Mouse (Mus musculus) liver, embryonic 15.5 days (tissue): Measurements from ENCODE around the gene Arvcf. TPM values are rescaled to one million over a fixed set of nuclear protein-coding genes. Genes with fewer than 3 reads are reported as not detected.

Experiments used
- ATAC-seq: fragments of 200-750 bp; cut with Nextera tagmentation; 2 replicates; pipeline ENCODE4 v1.8.0; 2017; ENCODE audit warnings: moderate number of reproducible peaks, mild to moderate bottlenecking, moderate library complexity; ENCODE audit not compliant: insufficient read depth
- H3K27ac ChIP-seq: fragments of 300-500 bp; sonication (generic); replicated peaks from 2 replicates; pipeline ENCODE4 v1.5.1; 2015; ENCODE audit warnings: mild to moderate bottlenecking, inconsistent platforms
- H3K27me3 ChIP-seq: fragments of 300-500 bp; sonication (generic); 2 replicates; pipeline ENCODE4 v1.6.1; 2015; ENCODE audit warnings: mild to moderate bottlenecking, inconsistent platforms
- H3K36me3 ChIP-seq: fragments of 300-500 bp; sonication (generic); replicated peaks from 2 replicates; pipeline ENCODE4 v1.6.1; 2015; ENCODE audit warnings: moderate library complexity, mild to moderate bottlenecking, inconsistent platforms
- H3K4me1 ChIP-seq: fragments of 300-500 bp; sonication (generic); replicated peaks from 2 replicates; pipeline ENCODE4 v1.6.1; 2015; ENCODE audit warnings: inconsistent platforms
- H3K4me2 ChIP-seq: fragments of 300-500 bp; sonication (generic); 2 replicates; pipeline ENCODE4 v1.6.1; 2015; ENCODE audit warnings: moderate library complexity, mild to moderate bottlenecking, inconsistent platforms
- H3K4me3 ChIP-seq: fragments of 300-500 bp; sonication (generic); replicated peaks from 2 replicates; pipeline ENCODE4 v1.5.1; 2015; ENCODE audit warnings: mild to moderate bottlenecking, inconsistent platforms
- H3K9ac ChIP-seq: fragments of 300-500 bp; sonication (generic); 2 replicates; pipeline ENCODE4 v1.6.1; 2015; ENCODE audit warnings: moderate library complexity, mild to moderate bottlenecking, inconsistent platforms
- H3K9me3 ChIP-seq: fragments of 300-500 bp; sonication (generic); replicated peaks from 2 replicates; pipeline ENCODE4 v1.6.1; 2016; ENCODE audit warnings: inconsistent platforms
- WGBS: fragments of 180-500 bp; shearing (Covaris S2); methylation state at CpG from one replicate; pipeline ENCODE4 v1.1.7; 2015; ENCODE audit warnings: mixed read lengths; ENCODE audit not compliant: insufficient replicate concordance; 5-methylcytosine and 5-hydroxymethylcytosine counted together
- polyA plus RNA-seq: library from polyadenylated mRNA; unstranded; fragments of >200 nt; fragmentation: Nextera tagmentation; extraction: Ambion mirVana; gene quantifications from 2 replicates; pipeline ENCODE4 v1.2.1, GENCODE M21; 2015

Arvcf gene
- polyA plus RNA-seq, 1 experiment from 2014 or later, result 7.6 TPM

GRCm38 (mm10) chr16:18411026-18411649 lies 63.2 kb downstream of the Arvcf start:
- Histone ChIP-seq H3K27ac (no peak overlapping the region), H3K9ac (no peak overlapping the region), H3K4me2 (no peak overlapping the region), H3K4me1 (peaks cover 31% of the 10 kb centered on the region), H3K9me3 (no peaks in the 10 kb centered on the region), H3K27me3 (no peaks in the 10 kb centered on the region), H3K36me3 (peaks cover 81% of the 10 kb centered on the region), H3K4me3 (no peak overlapping the region)
- ATAC-seq, result no peak
- WGBS, result 93% methylated on average over 13 of the region's 13 CpGs

GRCm38 (mm10) chr16:18411802-18412476 lies 64.0 kb downstream of the Arvcf start:
- H3K9ac ChIP-seq, result no peak overlapping the region
- H3K4me3 ChIP-seq, result no peak overlapping the region
- peaks cover 89% of the 10 kb centered on the region for H3K36me3 ChIP-seq
- H3K27me3 ChIP-seq, result no peaks in the 10 kb centered on the region
- no peak overlapping the region for H3K4me2 ChIP-seq
- peak overlapping the region; percentile 49; the same call in 1 of the 2 replicates for H3K27ac ChIP-seq
- WGBS, result 70% methylated on average over 12 of the region's 12 CpGs
- ATAC-seq, result 0 out of 2 replicates have a peak, but pooled peaks have one; percentile 9
- peaks cover 35% of the 10 kb centered on the region for H3K4me1 ChIP-seq
- no peaks in the 10 kb centered on the region for H3K9me3 ChIP-seq

GRCm38 (mm10) chr16:18413032-18413816 lies 65.2 kb downstream of the Arvcf start:
- Histone ChIP-seq H3K4me2 (no peak overlapping the region), H3K4me3 (no peak overlapping the region), H3K27ac (peak overlapping the region; percentile 49), H3K9me3 (no peaks in the 10 kb centered on the region), H3K4me1 (peaks cover 43% of the 10 kb centered on the region), H3K36me3 (peaks cover 90% of the 10 kb centered on the region), H3K9ac (no peak overlapping the region), H3K27me3 (no peaks in the 10 kb centered on the region)
- 65% methylated on average over 7 of the region's 7 CpGs for WGBS
- no peak for ATAC-seq

- Histone ChIP-seq H3K27me3 (no peaks in the 10 kb centered on the region), H3K4me3 (no peak overlapping the region), H3K27ac (peak overlapping the region; percentile 31), H3K4me1 (peaks cover 72% of the 10 kb centered on the region), H3K36me3 (peaks cover 77% of the 10 kb centered on the region), H3K9me3 (no peaks in the 10 kb centered on the region), H3K9ac (no peak overlapping the region), H3K4me2 (no peak overlapping the region)
- 75% methylated on average over 18 of the region's 18 CpGs for WGBS
- no peak for ATAC-seq
Measured at GRCm38 (mm10) chr16:18416094-18416761, 68.2 kb downstream of the Arvcf start.

GRCm38 (mm10) chr16:18416837-18417236 lies 68.9 kb downstream of the Arvcf start:
- no peak for ATAC-seq
- Histone ChIP-seq H3K4me2 (no peak overlapping the region), H3K9me3 (no peaks in the 10 kb centered on the region), H3K4me1 (peaks cover 70% of the 10 kb centered on the region), H3K27me3 (no peaks in the 10 kb centered on the region), H3K9ac (no peak overlapping the region), H3K4me3 (no peak overlapping the region), H3K36me3 (peaks cover 76% of the 10 kb centered on the region), H3K27ac (peak overlapping the region; percentile 31)
- WGBS, result 82% methylated on average over 3 of the region's 3 CpGs

GRCm38 (mm10) chr16:18417491-18417890 lies 69.5 kb downstream of the Arvcf start:
- no peaks in the 10 kb centered on the region for H3K9me3 ChIP-seq
- H3K4me2 ChIP-seq, result no peak overlapping the region
- 0 out of 2 replicates have a peak overlapping the region, but pooled peaks have one; percentile 81 for H3K27ac ChIP-seq
- H3K36me3 ChIP-seq, result peaks cover 78% of the 10 kb centered on the region
- no peak overlapping the region for H3K9ac ChIP-seq
- no peaks in the 10 kb centered on the region for H3K27me3 ChIP-seq
- WGBS, result 76% methylated on average over 5 of the region's 5 CpGs
- H3K4me1 ChIP-seq, result peaks cover 73% of the 10 kb centered on the region
- no peak for ATAC-seq
- no peak overlapping the region for H3K4me3 ChIP-seq

GRCm38 (mm10) chr16:18418756-18419602 lies 71.0 kb downstream of the Arvcf start:
- no peaks in the 10 kb centered on the region for H3K27me3 ChIP-seq
- H3K4me2 ChIP-seq, result peak overlapping the region; percentile 54
- peaks cover 76% of the 10 kb centered on the region for H3K36me3 ChIP-seq
- ATAC-seq, result peak; percentile 74
- peak overlapping the region; percentile 81 for H3K27ac ChIP-seq
- H3K4me3 ChIP-seq, result no peak overlapping the region
- WGBS, result 58% methylated on average over 4 of the region's 4 CpGs
- no peaks in the 10 kb centered on the region for H3K9me3 ChIP-seq
- peak overlapping the region; percentile 22; the same call in 1 of the 2 replicates for H3K9ac ChIP-seq
- H3K4me1 ChIP-seq, result peaks cover 71% of the 10 kb centered on the region

GRCm38 (mm10) chr16:18419603-18420026 lies 71.6 kb downstream of the Arvcf start:
- Histone ChIP-seq H3K27ac (peak overlapping the region; percentile 81), H3K9me3 (no peaks in the 10 kb centered on the region), H3K36me3 (peaks cover 74% of the 10 kb centered on the region), H3K4me1 (peaks cover 77% of the 10 kb centered on the region), H3K27me3 (no peaks in the 10 kb centered on the region), H3K9ac (peak overlapping the region; percentile 25; the same call in 1 of the 2 replicates), H3K4me2 (peak overlapping the region; percentile 54), H3K4me3 (no peak overlapping the region)
- peak; percentile 71 for ATAC-seq
- WGBS, result 0% methylated on average over 1 of the region's 1 CpGs

GRCm38 (mm10) chr16:18420571-18420970 lies 72.6 kb downstream of the Arvcf start:
- H3K4me3 ChIP-seq, result no peak overlapping the region

More at GRCm38 (mm10) chr16:18420571-18420970, 72.6 kb downstream of the Arvcf start:
- H3K27me3 ChIP-seq, result no peaks in the 10 kb centered on the region
- H3K4me1 ChIP-seq, result peaks cover 82% of the 10 kb centered on the region
- no peak overlapping the region for H3K9ac ChIP-seq
- peak overlapping the region; percentile 54 for H3K4me2 ChIP-seq
- WGBS, result 80% methylated on average over 3 of the region's 3 CpGs
- H3K27ac ChIP-seq, result peak overlapping the region; percentile 81
- peaks cover 66% of the 10 kb centered on the region for H3K36me3 ChIP-seq
- H3K9me3 ChIP-seq, result no peaks in the 10 kb centered on the region
- ATAC-seq, result no peak
